Mouse (Mus musculus) B cell, adult (primary cell): Measurements from ENCODE around the gene Snrnp40. TPM values are rescaled to one million over a fixed set of nuclear protein-coding genes. Genes with fewer than 3 reads are reported as not detected.

Experiments
- total RNA-seq: library from RNA; stranded (reverse); gene quantifications from 4 replicates; pipeline ENCODE4 v1.2.4, GENCODE M21; 2023; ENCODE audit not compliant: inconsistent age

The Snrnp40 gene
- total RNA-seq = 62.0 to 72.9 TPM (median 70.8 TPM) in 4 replicates

GRCm38 (mm10) chr4:130359486-130360237, at the start of gene Snrnp40, which contains the start of gene Zcchc17:
TSS of gene Snrnp40 (plus strand) at chr4:130360132.
TSS of gene Zcchc17 (minus strand) at chr4:130359943.

Other genes with a start within 250 kb of the Snrnp40 start
- not detected in 4 replicates for gene Hcrtr1, start 220.8 kb upstream of the Snrnp40 start, total RNA-seq
- gene Tinagl1, start 185.0 kb upstream of the Snrnp40 start, total RNA-seq = not detected in 4 replicates
- gene Gm853, start 137.7 kb upstream of the Snrnp40 start, total RNA-seq = not detected in 4 replicates
- not detected in 4 replicates for gene Serinc2, start 80.9 kb upstream of the Snrnp40 start, total RNA-seq
- gene Fabp3, start 51.5 kb upstream of the Snrnp40 start, total RNA-seq = not detected in 4 replicates
- gene Gm10570, start 51.5 kb upstream of the Snrnp40 start, total RNA-seq = 1.2 TPM in 1 of 4 replicates, not detected in the others
- 25.0 to 25.9 TPM (median 25.3 TPM) in 4 replicates for gene Zcchc17, start 189 bp upstream of the Snrnp40 start, total RNA-seq
- not detected in 4 replicates for gene Nkain1, start 214.0 kb downstream of the Snrnp40 start, total RNA-seq